Mouse (Mus musculus) olfactory bulb, adult 2 months (tissue): Measurements from ENCODE around the gene Taf6l. TPM values are rescaled to one million over a fixed set of nuclear protein-coding genes. Genes with fewer than 3 reads are reported as not detected.
A peak's percentile ranks its signal among the peaks of the same experiment; 100 is the strongest.

Experiments
- H3K27ac ChIP-seq: fragments of 200-500 bp; 2 replicates; pipeline ENCODE4 v1.5.1; 2012; ENCODE audit warnings: low read depth, low read length; ENCODE audit not compliant: insufficient read depth
- H3K4me1 ChIP-seq: fragments of 200-500 bp; 2 replicates; pipeline ENCODE4 v1.6.1; 2012; ENCODE audit warnings: low read length; ENCODE audit not compliant: control insufficient read depth, insufficient read depth
- H3K4me3 ChIP-seq: fragments of 200-500 bp; 2 replicates; pipeline ENCODE4 v1.5.1; 2012; ENCODE audit warnings: mild to moderate bottlenecking, low read depth, low read length, moderate library complexity; ENCODE audit not compliant: insufficient read depth
- CTCF ChIP-seq: fragments of 200-500 bp; IDR thresholded peaks from 2 replicates; pipeline ENCODE4 v1.5.1; 2012; ENCODE audit warnings: low read depth, mild to moderate bottlenecking, low read length, moderate library complexity; ENCODE audit not compliant: insufficient read depth
- POLR2A ChIP-seq: fragments of 200-500 bp; IDR thresholded peaks from 2 replicates; pipeline ENCODE4 v1.6.1; 2012; ENCODE audit warnings: mild to moderate bottlenecking, low read depth, low read length, moderate library complexity; ENCODE audit not compliant: insufficient read depth
- WGBS: fragments of 180-500 bp; shearing (Covaris S2); methylation state at CpG from one replicate; pipeline ENCODE4 v1.1.7; 2018; 5-methylcytosine and 5-hydroxymethylcytosine counted together
- polyA plus RNA-seq: library from polyadenylated mRNA; stranded (reverse); fragments of >200 nt; gene quantifications from 2 replicates; pipeline ENCODE4 v1.2.4, GENCODE M21; 2012; ENCODE audit warnings: low replicate concordance; ENCODE audit not compliant: missing spikeins, insufficient read depth, insufficient read length

Gene Taf6l
- polyA plus RNA-seq, result not detected in 2 replicates

GRCm38 (mm10) chr19:8786008-8786781 is at the start of gene Taf6l:
TSS of gene Taf6l (minus strand) at chr19:8786417.
- Histone ChIP-seq H3K4me1 (no peaks in the 10 kb centered on the region), H3K4me3 (peak within 1 kb of the TSS; percentile 80), H3K27ac (no peak within 1 kb of the TSS)
- TF ChIP-seq POLR2A (no peak), CTCF (no peak)
- WGBS, result under 1% methylated on average over 32 of the region's 32 CpGs

- Histone ChIP-seq H3K4me3 (no peak overlapping the region), H3K4me1 (peaks cover 6% of the 10 kb centered on the region), H3K27ac (no peak overlapping the region)
- WGBS, result 51% methylated on average over 4 of the region's 4 CpGs
- TF ChIP-seq POLR2A (no peak), CTCF (no peak)
Measured at GRCm38 (mm10) chr19:8832971-8833370, 46.8 kb upstream of the Taf6l start.

- Histone ChIP-seq H3K4me3 (no peak overlapping the region), H3K4me1 (peaks cover 6% of the 10 kb centered on the region), H3K27ac (peak overlapping the region; percentile 29; the same call in 1 of the 2 replicates)
- no peak for TF ChIP-seq POLR2A
- no peak for TF ChIP-seq CTCF
- 54% methylated on average over 11 of the region's 11 CpGs for WGBS
Measured at GRCm38 (mm10) chr19:8831262-8831661, 45.0 kb upstream of the Taf6l start.

- peak overlapping the region; percentile 66; the same call in 1 of the 2 replicates for H3K27ac ChIP-seq
- no peak overlapping the region for H3K4me3 ChIP-seq
- H3K4me1 ChIP-seq, result peaks cover 6% of the 10 kb centered on the region
- 30% methylated on average over 8 of the region's 8 CpGs for WGBS
- TF ChIP-seq POLR2A (no peak), CTCF (no peak)
Measured at GRCm38 (mm10) chr19:8830664-8831063, 44.4 kb upstream of the Taf6l start.

DNA sequence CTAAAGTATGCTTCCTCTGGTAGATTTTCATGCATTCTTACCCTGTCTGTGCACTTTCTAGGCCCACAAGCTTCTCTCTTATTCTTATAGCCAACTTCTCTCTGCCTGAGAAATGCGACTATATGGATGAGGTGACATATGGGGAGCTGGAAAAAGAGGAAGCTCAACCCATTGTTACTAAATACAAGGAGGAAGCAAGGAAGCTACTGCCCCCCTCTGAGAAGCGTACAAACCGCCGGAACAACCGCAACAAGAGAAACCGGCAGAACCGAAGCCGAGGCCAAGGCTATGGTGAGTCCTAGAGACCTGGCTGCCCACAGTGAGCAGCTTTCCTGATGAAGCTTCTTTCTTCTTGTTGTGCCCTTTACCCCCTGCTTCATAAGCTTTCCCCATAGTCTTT is 43.4 kb upstream of the Taf6l start, which contains the start of gene AC129217.1:
TSS of gene AC129217.1 (plus strand) at position 114 of the 400 bp plus-strand sequence.
- no peak within 1 kb of the TSS for H3K27ac ChIP-seq
- H3K4me3 ChIP-seq, result no peak within 1 kb of the TSS
- no peak for TF ChIP-seq CTCF
- no peak for TF ChIP-seq POLR2A
- H3K4me1 ChIP-seq, result peaks cover 6% of the 10 kb centered on the region
- WGBS, result 73% methylated on average over 8 of the region's 8 CpGs

- 22% methylated on average over 8 of the region's 8 CpGs for WGBS
- peaks cover 1% of the 10 kb centered on the region; the same call in 1 of the 2 replicates for H3K4me1 ChIP-seq
- H3K27ac ChIP-seq, result no peak overlapping the region
- H3K4me3 ChIP-seq, result peak overlapping the region; percentile 31; the same call in 1 of the 2 replicates
- TF ChIP-seq POLR2A, result no peak
- no peak for TF ChIP-seq CTCF
Measured at GRCm38 (mm10) chr19:8822696-8823095, 36.5 kb upstream of the Taf6l start.

DNA sequence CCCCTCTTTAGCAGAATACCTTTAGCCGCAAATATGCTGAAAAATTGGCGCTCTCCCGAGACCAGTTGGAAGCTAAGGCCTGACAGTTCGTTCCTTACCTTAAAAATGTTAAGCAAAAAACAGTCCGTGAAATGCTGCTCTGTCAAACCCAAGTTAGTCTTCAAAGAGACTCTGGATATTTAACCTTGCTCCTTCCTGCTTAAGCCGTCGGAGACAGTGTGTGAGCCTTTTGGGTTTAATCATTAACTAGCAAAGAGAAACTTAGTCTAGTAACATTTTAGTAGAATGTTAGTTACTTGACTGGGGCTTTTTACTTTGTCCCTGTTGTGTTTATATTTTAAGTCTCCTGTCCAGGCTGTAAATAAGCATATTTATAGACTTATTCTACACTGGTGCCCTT is 34.9 kb upstream of the Taf6l start:
- Histone ChIP-seq H3K27ac (no peak overlapping the region; the same call in 1 of the 2 replicates), H3K4me3 (peak overlapping the region; percentile 84), H3K4me1 (peaks cover 2% of the 10 kb centered on the region; the same call in 1 of the 2 replicates)
- TF ChIP-seq CTCF (no peak), POLR2A (no peak)
- under 1% methylated on average over 7 of the region's 7 CpGs for WGBS

DNA sequence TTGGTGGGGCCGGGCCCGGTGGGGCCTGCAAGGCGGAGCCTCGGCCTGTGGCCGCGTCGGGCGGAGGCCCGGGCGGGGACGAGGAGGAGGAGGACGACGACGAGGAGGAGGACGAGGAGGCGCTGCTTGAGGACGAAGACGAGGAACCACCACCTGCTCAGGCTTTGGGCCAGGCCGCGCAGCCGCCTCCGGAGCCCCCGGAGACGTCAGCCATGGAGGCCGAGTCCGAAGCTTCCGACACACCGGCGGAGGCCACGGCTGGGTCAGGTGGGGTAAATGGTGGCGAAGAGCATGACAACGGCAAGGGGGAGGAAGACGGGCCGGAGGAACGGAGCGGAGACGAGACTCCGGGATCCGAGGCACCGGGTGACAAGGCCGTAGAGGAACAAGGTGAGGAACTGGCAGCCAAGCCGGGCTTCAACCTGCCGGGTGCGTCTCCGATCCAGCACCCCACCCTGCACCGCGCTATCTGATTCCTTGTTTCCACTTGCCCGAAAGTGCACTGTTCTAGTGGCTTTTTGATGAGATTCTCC is 34.3 kb upstream of the Taf6l start:
- 1% methylated on average over 48 of the region's 48 CpGs for WGBS
- no peak for TF ChIP-seq POLR2A
- TF ChIP-seq CTCF, result no peak
- peaks cover 2% of the 10 kb centered on the region; the same call in 1 of the 2 replicates for H3K4me1 ChIP-seq
- peak overlapping the region; percentile 84 for H3K4me3 ChIP-seq
- H3K27ac ChIP-seq, result peak overlapping the region; percentile 99

GRCm38 (mm10) chr19:8819596-8820423 is 33.6 kb upstream of the Taf6l start, which contains the start of gene Hnrnpul2:
TSS of gene Hnrnpul2 (plus strand) at chr19:8820010.
- Histone ChIP-seq H3K4me1 (peaks cover 2% of the 10 kb centered on the region; the same call in 1 of the 2 replicates), H3K27ac (peak within 1 kb of the TSS; percentile 99), H3K4me3 (peak within 1 kb of the TSS; percentile 84)
- TF ChIP-seq POLR2A (peak; percentile 95), CTCF (no peak)
- WGBS, result under 1% methylated on average over 83 of the region's 83 CpGs
